Mouse (Mus musculus) left cerebral cortex, adult 18-20 months (tissue): ENCODE data around the gene Prkca. TPM values are rescaled to one million over a fixed set of nuclear protein-coding genes. Genes with fewer than 3 reads are reported as not detected.

Experiments
- DNase-seq, 2 experiments: peaks; one replicate each; pipeline ENCODE4 v3.0.0; 2021 to 2022; ENCODE audit warnings: low spot score in 2 of 2, mixed read lengths in 1 of 2
- total RNA-seq, 2 experiments: library from RNA; stranded (reverse); gene quantifications; 2 replicates each; pipeline ENCODE4 v1.2.3; 2021

The Prkca gene
- total RNA-seq, 2 experiments from 2014 or later = 156 to 175 TPM

DNA sequence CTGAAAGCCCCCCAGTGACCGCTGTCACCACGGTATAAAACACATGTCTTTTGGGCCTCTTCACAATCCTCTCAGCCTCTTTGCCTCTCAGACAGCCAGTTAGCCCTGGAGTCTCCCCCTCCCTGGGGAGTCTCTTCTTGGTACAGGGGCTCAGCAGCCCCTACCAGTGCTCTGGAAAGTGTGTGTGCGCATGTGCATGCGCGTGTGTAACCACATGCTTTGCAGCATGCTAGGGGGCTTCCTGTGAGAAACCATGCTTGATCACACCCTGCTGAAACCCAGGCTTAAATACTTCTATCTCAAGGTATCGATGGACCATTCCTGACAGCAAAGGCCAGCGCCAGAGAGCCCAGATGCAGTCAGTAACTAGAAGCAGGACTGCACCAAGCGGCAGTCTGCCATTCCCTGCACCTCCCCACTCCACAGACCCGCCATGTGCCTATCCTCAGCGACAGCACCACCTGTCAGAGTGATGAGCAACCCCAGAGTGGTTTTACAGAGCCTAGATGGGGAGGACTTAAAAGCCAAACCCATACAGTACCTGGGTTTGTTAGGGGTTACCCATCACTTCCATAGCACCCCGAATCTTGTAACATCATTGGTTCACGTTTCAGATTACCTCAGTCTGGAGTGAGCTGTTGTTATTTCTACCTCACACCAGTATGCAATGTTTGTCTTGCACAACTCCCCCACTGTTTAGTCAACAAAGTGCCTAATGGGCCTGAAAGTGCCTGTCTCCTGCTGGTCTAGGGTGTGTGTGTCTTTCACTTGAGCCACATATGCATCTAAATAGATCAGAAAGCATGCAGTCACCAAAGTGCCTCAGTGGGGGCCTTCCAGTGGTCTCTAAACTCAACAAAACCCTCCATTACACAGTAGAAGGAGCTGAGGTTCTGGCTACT, 75.1 kb downstream of the Prkca start:
- DNase-seq = no peak

DNA sequence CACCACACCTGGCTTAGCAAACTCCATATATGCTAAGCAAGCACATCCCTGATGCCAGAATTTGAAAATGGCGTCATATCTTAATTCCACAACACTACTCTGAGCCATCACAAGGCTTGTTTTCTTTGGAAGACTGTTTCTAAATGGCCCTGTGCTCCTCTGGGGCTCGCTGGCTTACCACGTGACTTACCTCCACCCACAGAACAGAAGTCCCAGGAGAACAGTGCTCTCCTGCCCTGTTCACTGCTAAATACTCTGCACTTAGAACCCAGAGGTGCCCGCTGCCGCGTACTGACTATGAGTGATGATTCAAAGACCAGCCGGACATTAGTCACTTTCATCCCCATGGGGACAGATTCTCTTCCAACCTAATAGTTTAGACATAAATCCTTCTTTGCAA, 75.9 kb downstream of the Prkca start:
- no peak for DNase-seq

DNA sequence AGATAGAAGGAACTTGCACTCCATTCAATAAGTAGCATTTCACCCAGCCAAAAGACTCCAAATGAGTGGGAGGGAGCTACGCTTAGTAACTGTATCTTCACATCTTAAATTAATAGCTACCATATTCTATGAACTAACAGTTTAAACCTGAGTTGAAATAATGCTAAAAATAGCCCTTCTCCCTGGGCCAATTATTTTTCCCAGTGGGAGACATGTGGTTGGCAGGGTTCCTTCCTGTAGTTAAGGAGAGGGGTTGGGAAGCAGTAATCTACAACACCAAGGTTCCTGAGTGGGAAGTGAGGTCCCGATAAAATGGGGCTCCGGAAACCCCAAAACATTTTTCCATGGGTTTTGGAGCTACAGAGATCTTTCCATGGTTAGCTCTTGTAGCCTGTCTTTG, 76.7 kb downstream of the Prkca start:
- no peak for DNase-seq

DNA sequence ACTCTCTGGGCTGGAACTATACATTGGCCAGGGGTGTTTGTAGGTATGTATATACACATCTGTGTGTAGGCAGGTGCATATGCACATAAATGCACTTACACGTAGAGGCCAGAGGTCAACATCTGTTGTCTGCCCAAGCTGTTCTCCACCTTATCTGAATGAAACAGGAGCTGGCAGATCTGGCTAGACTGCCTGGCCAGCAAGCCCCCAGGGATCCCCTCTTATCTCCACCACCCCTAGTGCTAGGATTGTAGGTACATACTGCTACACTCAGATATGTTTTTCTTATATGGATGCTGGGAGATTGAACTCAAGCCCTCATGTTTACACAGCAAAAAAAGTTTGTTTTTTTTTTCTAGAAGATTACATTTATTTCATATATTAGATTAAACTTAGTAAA, 79.9 kb downstream of the Prkca start:
- no peak for DNase-seq

DNA sequence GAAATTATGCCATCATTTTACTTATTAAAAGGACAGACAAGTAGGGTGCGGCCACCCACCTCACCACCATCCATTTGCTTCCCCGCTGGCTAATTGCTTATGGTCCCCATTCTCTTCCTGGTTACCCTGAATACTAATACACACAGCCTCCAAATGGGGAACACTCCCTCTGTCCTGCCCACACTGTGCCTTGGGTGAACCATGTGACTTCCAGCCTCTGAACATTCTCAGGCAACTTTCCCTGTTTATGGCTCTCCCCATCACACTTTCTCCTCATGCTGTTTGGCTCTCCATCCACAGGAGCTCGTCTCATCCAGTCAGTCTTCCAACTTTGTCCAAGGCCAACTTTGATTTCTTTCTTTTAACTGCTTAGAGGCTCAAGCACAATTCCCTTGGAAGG, 80.3 kb downstream of the Prkca start:
- DNase-seq = no peak

DNA sequence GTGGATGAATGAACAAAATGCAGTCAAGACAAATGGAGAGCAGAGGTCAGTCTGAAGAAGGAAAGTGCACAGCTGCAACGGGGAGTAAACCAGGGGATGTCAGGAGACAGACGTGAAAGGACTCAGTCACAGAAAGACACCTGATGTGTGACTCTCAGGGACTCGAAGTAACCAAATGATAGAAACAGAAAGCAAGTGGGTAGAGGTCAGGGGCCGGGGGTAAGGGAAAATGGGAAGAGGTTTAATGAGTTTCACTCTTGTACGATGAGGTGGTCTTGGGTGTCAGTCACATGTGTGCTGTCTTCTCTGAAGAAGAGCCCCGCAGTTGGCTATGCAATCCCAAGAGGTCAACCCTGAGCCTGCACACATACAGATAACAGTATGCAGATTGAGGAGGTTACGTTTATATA, 82.0 kb downstream of the Prkca start:
- DNase-seq = no peak

DNA sequence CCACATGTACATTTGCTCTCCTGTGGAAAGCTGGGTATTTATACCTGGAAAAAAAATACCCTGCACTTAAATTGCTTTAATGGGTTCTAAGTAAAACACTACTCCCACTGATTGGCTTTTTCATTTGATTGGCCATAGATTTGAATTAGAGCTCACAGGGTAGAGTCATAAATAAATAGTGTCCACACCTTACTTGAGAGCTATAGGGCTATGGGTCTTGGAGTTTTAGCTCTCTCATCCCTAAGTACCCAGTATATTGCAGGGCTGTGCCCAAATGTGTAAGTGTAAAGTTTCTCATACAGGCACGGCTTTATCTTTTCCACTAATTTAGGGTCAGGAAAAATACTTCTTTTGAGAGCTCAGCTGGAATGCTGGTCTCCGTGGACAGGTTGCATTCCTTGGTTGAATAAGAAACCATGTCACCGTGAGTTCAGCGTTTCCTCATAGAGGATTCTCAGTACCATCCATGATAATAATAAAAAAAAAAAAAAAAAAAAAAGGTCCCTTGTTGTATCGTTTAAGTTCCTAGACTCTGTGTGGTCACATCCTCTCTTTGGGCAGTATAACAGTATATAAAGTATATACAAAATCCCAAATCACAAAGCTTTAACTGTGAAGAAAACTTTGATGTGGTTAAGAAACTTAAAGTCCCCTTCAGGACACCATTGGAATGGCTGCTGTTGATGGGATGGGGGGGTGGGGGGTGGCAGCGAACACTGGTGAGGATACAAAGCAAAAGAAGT, 82.8 kb downstream of the Prkca start:
- DNase-seq = no peak

DNA sequence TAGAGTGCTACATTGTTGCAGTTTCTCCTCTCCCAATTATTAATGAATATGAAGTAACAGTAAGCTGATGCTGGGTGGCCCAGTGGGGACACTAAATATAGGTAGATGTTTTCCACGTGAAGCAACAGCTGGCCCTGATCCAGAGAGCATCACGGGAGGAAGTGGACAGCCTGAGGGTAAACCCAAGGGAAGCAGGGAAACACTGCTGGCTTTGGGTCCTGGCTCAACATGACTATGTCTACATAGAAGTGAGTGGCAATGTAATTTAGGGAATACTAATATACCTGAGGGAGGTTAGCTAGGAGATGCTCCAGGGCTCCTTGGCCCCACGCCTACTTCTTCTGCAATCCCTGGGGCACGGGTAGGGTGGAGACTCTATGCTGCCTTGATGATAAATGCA, 84.3 kb downstream of the Prkca start:
- no peak for DNase-seq

DNA sequence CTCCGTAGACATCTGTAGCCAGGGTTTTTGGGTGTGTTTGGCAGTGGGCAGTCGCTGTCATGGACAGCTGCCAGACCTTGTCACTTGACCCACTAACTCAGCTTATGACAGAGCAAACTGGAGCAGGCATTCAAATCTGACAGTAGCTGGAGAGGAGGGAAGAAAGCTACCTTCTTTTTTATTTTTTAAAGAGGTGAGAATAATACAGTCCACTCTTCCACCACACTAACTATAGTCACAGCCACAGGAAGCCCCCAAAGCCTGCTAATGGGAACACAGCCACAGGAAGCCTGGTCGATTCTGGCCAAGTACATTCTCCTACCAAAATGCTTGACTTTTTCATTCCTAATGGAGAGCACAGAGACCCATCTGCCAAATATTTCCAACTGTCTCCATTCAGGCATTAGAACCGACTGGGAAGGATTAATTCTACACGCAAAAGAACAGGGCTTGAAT, 84.9 kb downstream of the Prkca start:
- DNase-seq = no peak

DNA sequence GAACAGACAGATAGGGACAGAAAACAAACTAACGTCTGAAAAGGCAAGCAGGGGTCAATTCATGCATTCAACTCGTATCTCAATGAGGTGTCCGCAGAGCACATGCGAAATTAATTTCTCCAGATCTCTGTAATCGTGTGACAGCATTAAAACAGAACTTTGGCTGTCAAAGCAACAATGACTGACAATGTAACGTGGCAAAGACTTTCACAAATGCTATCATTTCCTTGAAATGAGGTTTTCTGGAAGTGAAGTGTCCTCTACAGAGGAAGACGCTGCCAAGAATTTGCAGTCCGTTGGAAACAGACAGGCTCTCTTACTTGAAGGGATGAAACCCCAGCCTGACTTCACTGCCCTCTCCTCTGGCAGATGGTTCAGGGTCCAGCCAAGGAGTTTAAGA, 85.8 kb downstream of the Prkca start:
- no peak for DNase-seq

DNA sequence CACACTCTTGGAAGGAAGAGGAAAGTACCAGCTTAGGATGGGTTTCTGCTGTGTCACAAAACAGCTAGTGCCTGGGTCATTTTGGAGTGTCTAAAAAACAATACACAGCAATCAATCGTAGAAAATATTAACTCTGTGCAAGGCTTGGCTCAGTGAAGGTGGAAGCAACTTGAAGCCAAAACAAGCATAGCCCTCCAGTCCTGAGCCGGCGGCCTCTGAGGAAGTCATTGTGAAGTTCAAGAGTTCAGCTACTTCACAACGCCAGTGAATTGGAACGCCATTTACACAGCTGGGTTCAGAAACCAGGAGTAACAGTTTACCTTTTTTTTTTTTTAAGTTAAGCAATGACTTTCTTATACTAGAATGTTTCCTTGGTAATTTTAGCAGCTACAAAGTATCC, 89.0 kb downstream of the Prkca start:
- no peak for DNase-seq

DNA sequence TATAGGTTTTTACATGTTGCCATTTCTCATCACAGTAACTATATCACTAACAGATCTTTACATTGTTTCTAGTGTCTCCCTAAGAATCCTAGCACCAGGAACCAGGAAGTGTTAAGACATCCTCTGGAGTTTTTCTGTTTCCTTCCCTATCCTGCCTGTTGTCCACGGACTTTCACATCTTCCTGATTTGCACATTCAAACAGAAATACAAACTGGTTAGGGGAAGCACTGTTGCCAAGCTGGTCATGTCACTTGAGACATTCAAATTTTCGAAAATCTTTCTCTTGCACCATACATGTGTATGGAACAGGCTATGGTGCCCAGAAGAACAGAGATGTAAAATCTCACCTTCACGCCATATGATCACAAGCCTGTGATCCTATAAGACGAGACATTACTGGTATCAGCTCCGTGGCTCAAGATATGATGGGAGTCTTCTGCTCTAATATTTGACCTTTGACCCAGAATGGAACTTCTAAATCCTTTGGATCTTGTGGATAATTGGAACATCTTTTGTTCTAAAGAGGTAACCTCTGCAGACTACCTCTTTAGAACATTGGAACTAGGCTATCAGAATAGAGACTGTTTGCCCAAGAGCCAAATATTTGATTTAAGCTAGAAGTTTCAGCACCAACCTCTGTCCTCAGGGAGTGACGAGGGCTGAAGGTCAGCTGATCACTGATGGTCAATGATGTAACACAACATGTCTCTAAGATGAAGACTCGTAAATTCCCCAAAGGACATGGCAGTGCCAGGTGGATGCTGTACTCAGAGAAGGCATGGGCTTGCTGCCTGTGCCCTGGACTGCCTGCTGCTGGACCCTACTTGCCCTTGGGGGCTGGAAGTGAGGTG, 91.6 kb downstream of the Prkca start:
- no peak for DNase-seq

DNA sequence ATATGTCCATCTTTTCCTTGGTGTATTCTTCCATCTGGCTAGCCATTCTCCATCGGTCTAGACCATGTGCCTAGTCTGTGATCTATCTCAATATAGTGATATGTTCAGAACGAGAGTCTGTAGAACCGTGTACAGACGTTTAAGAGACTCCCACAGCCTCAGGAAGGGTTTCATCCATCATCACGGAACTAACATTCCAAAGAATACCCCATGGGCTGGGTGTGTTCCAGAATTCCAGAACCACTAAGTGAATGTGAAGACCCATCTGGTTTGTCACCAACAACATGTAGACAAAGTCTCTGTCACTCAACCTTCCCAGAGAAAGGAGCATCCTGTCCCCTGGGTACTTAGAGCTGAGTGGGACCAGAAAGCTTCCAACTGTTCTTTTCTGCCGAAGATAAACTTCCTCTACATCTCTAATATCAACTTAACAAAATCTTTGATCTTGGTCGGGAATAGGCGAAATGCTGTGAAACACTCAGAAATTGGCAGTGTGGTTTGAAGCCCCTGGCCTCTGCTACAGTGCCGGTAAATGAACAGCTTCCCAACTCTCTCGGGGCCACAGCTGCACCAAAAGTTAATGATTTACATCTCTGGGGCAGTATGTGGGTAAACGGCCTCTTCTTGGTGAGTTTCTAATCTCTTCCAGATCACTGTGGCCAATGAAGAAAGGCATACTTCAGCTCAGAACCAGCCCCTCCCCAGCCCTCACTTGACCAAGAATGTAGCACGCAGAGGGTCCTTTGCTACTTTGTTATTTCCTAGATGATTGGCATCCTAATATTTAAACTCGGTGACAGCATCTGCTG, 92.7 kb downstream of the Prkca start:
- DNase-seq = no peak

DNA sequence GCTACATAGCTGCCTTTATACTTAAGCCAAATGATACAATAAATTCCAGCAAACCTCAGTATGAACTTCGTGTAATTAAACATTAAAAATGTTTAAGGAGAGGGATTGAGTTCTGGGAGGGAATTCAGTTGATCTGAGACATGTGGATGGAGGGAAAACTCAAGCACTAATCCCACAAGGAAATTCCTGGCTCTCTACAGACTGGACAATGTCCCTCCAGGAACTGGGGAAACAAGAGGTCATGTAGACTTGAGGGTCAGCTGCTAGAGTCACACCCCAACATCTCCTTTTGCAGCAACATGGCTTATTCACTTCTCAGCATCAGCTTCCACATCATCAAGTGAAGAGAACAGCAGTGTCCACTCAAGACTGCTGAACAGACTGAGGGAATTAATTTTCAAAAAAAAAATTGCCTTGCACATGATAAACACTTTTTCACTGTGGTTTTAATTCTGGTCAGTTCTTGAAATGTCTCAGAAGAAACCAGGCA, 93.5 kb downstream of the Prkca start:
- DNase-seq = no peak

DNA sequence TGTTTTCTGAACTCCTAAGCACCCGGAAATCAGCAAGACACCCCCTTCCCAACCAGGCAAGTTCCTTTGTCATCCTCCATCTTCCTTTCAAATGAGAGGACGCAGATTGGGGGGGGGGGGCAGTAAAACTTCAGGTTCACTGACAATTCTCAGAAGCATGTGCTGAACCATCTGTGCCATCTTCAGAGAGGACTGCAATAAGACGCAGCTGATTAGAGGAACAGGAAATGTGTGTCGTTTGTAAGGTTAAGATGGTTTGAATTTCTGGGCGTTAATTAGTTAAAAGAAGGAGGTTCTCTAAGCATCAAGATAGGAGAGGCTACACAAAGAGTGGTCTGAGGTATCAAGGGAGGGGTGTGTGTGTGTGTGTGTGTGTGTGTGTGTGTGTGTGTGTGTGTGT, 94.2 kb downstream of the Prkca start:
- no peak for DNase-seq

DNA sequence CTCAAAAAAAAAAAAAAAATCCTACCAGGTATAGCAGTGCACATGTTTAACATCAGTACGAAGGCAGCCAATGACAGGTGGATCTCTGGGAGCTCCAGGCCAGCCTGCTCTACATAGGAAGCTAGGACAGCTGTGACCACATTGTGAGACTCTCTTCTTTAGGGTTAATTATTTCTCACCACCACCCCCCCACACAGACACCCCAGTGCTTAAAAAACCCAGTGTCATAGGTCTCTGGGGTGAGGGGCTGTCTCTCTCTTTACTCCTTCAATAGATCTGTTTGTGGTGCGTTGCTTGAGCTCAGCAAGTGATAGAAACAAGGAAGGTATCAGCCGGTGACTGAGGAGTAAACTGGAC, 94.7 kb downstream of the Prkca start:
- no peak for DNase-seq

DNA sequence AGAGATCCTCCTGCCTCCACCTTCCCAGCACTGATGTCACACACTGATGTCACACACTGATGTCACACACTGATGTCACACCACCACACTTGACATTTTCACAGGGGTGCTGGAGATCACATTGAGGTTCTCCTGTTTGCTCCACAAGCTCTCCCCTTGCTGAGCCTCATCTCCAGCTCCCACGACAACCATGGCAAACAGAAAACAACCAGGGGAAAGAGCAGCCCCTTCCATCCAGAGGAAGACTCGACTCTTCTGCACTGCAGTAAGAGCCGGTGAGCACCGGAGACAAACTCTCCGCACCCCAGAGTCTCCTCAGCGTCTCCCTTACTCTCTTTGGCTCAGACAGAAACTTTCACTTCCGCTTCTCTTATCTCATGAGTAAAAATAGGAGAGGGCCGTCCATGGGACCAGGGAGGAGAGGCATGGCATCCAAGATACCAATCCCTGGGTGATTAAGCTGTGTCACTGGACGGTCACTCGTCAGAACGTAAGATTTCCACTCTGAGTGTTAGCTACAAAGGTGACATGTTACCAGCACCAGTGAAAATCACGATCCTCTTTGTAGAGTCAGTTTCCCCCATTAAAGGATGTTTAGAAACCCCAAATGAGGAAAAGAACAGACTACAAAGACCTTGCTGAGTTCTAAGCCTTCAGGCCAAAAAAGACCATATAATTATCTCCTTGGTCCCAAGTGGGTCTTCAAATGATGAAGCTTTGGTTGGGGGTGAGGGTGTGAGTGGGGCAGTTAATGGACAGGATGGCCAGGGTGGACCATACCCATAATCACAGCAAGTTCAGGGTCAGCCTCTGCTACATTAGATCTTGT, 95.3 kb downstream of the Prkca start:
- DNase-seq = no peak

DNA sequence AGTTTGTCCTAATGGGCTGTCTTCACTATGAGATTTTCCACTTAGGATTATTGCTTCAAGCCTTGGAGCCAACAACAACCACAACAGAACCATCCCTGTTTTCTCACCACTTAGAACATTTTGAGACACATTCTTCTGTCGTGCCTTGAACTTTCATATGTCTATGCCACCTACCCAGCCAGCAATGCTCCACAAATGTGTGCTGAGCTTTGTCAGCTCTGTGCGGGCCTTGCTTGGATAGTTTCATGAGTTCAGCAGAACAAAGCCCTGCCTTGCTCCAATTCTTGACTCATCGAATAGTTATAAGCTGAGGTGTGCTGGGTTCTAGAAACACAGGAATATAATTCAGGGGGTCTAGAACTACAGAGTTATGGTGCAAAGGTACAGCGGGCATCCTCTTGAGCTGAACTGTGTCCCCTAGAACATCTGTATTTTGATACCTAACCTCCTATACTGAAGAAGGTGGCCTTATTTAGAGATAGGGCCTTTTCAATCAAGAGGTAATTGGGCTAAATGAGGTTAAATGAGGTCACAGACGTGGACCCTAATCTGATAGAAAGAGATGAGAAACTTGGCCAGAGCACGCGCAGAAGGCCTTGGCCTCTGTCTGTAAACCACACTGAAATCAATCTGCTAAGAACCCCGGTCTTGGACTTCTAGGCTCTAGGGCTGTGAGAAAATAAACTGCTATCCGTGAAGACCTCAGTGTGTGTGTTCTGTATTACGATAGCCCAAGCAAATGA, 96.4 kb downstream of the Prkca start:
- DNase-seq = no peak

DNA sequence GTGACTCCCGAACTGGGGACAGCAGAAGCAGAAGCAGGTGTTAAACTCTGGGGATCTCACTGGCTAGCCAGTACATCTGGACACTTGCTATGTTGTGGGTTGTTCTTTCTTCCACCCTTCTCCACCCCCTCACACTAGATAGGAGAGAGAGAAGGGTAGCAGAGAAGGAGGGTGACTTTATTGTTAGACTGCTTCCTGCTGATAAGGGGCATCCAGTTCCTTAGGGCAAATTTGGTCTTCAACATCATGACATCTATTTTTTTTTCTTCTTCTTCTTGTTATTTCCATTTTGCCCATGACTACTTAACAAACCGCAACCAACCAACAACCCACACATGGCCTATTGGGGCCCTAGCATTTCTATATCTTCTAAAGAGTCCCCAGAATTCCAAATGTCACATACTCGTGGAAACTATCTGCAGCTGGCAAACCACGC, 97.4 kb downstream of the Prkca start:
- no peak for DNase-seq
